Mouse (Mus musculus) left cerebral cortex, adult 8-10 months (tissue): ENCODE measurements around the gene Gm49395. TPM values are rescaled to one million over a fixed set of nuclear protein-coding genes. Genes with fewer than 3 reads are reported as not detected.

Experiments
- DNase-seq, 2 experiments: peaks; one replicate each; pipeline ENCODE4 v3.0.0; 2022; ENCODE audit warnings: low spot score in 2 of 2
- total RNA-seq, 4 experiments: library from RNA; stranded (reverse); gene quantifications; 2 replicates each; pipeline ENCODE4 v1.2.4; 2022

Gene Gm49395
- total RNA-seq, 4 experiments from 2014 or later: 2.0 to 4.1 (median 3.9) TPM

DNA sequence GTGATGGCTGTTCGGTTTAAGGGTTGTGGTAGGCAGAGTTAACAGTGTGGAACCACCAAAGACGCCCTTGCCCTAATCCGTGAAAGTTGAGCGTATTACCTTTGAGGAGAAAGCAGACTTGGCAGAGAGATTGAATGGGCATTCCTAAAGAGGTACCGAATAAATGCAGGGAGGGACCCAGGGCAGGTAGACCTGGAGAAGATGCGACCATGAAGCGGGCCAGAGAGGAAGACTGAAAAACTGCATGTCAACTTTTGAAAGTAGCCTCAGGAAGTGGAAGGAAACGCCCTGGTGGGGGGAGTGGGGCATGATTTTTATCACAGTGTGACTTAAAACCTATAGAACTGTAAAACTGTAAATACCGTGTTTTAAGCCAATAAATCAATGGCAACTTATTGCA is 2.3 kb downstream of the Gm49395 start:
- DNase-seq: no peak

GRCm38 (mm10) chr13:115098227-115098626 is 3.5 kb downstream of the Gm49395 start:
- DNase-seq: no peak

DNA sequence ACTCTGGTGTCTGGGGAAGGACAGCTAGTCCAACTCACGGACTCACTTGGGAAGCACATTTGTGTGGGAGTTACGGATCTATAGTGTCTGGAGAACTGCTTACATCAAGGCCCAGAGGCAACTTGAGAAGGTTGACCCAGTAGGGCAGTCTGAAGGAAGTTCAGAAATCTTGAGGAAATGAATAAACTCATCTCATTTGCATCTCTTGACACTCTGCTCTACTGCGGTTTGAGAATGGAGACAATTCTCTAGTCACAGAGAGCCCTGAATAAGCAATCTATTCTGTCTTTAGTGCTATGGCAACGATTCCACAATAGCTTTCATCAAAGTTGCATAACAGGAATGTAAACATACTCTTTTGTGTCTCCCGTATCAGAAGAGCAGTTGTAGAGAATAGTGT is 4.8 kb downstream of the Gm49395 start:
- DNase-seq: no peak

DNA sequence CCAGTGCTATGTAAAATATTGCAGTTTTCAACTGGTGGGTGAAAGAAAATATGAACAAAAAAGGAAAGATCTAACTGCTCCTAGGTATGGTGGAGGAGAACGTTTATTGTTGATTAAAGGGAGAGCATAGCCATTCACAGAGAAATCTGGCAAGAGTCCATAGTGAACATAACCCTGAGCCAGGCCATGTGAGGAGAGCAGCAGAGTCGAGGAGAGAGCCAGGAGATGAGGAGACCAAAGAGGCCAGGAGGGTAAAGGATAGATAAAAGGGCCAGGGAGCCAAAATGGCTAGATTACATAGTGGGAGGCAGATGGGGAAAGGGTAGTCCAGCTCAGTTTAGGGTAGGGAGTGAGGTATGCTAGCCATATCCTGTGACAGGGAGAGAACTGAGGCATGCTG is 5.5 kb downstream of the Gm49395 start:
- DNase-seq: no peak

- no peak for DNase-seq
Measured at GRCm38 (mm10) chr13:115095392-115095791, 6.3 kb downstream of the Gm49395 start.

DNA sequence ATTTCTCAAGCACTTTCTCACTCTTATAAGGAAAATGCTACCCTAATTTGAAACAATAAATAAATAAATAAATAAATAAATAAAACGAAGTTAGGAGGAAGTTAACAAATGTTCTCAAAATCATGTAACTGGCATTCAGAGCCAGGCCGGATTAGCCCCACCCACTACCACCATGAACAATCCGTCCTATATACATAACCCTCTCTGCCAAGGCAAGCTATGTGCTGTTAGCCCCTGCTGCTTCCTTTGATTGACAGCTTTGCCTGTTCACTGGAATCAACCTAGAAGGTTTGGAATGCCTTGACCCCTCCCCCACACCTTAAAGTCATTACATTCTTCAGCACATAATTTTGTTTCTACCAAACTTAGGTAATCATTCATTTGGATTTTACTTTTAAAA is 10.2 kb downstream of the Gm49395 start:
- DNase-seq: no peak

DNA sequence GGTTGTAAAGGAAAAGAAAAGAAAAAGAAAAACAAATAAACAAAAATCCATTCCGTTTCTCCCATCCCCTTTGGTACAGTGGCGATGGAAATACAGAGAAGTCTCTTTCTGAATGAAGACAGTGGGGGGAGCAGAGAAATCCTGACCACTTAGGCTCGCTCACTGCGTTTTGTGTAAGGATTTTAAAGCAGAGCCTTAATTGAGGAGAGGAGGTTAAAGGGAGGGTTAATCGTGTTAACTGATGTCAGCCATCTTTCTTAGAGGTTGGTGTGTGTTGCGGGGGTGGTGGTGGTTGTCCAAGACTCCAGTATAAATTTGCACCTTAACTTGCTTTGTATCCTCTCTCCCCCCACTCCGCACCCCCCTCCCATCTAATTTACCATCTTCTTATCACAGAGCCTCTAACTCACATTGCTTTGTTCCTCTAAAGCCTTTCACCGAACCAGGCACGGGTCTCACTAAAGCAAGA is 10.7 kb downstream of the Gm49395 start:
- DNase-seq: no peak

DNA sequence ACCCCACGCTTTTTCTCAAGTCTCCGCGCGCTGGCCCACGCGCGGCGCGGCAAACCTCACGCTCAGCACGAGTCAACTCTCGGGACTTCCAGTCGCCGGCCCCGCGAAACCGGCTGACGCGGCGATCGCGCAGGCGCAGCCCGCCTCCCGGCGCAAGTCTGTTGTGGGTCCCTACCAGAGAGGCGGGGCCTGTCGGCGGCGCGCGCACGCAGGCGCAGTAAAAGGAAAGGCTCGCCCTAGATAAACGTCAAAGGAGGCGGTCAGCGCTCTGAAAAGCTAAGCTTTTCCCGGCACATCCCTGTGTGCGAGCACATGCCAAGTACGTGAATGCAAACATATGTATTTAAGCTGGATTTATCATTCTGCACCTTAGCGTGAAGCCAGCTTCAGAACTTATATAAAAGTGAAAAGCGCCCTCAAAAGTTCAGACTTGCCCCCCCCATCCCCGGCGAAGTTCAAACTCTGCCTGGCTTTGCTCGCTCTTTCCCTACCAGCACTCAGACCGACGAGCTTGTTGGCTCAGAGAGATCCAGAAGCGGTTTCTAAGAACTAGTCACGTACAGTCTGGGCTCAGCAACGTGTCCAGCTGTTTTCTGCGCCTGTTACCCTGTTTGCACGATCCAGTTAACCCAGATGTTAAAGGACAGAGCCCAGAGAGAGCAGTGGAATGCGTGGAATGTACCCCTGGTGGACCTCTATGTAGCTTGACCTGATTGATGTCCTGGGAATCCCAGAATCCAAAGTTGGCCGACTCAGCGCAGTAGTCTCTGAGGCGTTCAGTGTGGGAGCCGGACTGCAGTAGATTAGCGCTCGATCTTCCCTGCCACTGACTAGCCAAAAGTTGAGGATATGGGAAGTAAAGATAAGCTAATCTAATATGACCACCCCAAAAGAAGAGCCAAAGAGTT is 11.4 kb downstream of the Gm49395 start, which contains the start of gene Pelo:
Gene Pelo, minus strand, starts transcription at position 118 of the 908 bp plus-strand sequence.
- peak; percentile 91 to 94 for DNase-seq

DNA sequence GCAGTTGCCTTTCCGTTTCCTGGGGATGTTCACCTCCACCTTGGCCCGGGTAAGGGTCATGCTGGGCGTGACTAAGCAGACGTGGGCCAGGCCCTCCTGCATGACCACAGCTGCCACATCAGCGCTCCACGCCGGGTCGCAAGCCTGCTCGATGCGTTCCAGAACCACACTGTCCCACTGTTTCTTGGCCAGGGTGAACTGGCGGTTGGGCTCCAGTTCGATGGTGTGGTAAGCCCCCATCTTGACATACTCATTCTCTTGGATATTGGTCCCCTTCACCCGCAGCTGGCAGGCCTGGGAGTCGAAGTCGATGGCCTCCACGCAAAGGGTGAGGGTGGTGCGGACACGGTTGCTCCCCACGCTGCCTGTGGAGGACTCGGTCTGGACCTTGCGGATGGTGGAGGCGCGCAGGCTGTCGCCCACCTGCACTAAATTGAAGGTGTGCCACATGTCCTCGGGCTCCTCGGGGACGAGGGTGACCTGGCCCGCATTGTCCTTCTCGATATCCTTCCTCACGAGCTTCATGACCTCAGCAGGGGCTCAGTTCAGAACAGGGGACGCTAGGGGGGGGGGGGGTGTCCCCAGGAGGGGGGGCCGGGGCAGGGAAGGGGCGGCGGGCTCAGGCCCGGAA is 12.2 kb downstream of the Gm49395 start:
- peak in 1 of 2 experiments; percentile 17 for DNase-seq

DNA sequence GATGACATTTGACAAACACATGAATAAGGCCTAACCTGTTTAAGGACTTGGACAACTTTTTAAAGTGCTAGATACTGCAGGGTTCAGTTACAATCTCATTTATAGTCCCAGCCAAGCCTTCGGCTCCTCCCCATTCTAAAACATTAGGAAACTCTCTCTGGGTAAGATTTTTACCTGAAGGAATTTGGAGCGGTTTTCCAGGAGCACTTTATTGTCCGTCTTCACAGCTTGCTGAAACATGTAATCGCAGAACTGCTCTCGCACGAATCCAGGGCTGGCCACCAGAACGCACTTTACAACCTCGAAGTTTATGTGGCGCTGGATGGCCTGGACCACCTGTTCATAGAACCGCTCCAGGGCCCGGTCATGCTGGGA is 12.7 kb downstream of the Gm49395 start:
- no peak for DNase-seq

GRCm38 (mm10) chr13:115085974-115086373 is 15.7 kb downstream of the Gm49395 start:
- no peak for DNase-seq

DNA sequence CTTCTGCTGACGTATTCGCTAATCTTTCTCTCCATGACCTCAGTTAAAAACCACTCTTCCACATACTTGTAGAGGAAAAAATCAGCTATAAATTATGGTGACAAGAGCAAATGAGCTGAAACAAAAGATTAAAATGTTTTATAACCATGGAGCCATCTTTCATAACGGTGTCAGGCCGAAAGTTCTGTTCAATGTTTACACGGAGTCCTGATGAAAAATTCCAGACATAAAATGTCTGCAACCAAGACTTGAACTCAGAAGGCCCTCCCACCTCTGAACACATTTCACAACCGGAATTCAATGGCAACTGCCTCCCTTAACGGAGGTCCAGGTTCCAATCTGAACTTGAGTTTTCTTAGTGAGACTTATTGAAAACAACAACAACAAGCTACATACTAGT is 19.4 kb downstream of the Gm49395 start:
- no peak for DNase-seq

DNA sequence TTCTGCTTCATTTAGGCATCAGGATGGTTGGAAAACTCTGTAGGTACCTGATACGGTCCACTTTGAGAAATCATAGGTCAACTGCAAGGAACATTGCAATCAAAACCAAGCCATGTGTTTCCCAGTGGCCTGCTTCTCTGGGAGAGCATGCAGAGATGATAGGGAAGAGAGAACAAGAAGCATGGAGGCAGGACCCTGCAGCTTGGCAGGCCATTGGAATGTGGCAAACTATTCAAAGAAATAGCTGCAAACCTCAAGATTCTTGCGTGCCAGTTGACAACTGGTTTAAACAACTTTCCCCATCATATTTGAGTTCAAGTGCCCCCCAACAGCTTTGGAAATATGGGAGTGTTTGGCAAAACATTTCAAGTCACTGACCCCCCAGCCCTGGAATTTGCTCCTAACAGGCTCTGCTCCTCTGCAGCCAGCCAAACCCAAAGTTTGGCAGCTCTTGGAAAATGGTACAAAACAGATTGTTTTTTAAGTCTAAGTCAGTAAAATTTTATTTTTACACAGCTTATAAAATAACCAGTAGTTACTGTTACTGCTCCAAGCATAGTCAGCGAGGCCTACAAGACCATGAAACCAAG is 21.6 kb downstream of the Gm49395 start:
- no peak for DNase-seq

- DNase-seq: no peak
Measured at GRCm38 (mm10) chr13:115078997-115079685, 22.6 kb downstream of the Gm49395 start.

DNA sequence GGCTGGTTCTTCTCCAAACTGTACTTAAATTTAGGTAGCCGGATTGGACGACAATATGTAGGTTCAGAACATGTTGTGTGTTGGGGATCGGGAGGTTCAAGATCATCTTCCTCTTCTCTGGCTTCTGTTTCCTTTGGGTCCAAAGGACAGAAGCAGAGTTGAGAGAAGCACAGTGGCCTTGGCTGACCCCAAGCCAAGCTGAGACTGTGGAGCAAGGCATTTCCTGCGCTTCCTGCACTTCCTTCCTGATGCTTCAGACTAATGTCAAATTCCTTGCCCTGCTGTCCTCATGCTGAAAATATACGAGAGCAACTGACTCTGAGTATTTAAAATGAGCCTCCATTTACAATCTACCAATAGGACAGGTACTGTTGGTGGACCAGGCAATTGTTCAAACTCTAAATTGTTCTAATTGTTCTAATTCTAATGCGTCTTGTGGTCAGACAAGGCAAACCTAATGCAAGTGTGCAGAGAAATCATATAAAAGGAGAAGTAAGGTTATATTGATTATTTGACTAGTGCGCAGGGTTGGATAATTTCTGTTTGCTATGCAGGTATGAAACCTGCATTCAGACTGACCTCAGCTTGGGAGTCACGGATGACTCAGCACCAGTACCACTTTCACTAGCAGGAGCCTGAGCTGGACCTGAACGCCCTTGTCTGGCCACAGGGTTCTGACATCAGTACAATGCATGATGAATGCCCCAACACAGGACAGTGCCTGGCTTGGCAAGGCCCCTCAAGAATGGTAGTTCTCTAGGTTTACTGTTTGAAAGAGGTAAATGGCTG is 24.2 kb downstream of the Gm49395 start:
- DNase-seq: no peak

DNA sequence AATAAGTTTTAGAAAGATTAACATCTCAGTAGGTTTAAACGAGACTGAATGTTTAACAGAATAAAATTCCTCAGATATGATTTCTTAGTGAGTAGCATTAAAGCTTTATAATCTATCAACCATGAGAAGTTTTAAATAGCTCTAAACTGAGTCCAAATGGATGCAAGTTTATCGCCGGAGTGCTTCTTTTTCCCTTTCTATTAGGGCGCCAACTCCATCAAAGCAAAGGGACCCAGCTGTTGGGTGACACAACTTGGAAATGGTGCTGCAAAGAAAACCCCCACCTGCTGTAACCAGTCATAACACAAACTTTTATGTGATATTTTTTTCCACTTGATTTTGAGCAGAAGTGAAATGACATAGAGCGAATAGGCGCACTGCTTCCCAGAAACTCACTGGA is 29.3 kb downstream of the Gm49395 start:
- no peak for DNase-seq

- no peak for DNase-seq
Measured at GRCm38 (mm10) chr13:115071431-115071830, 30.3 kb downstream of the Gm49395 start.

DNA sequence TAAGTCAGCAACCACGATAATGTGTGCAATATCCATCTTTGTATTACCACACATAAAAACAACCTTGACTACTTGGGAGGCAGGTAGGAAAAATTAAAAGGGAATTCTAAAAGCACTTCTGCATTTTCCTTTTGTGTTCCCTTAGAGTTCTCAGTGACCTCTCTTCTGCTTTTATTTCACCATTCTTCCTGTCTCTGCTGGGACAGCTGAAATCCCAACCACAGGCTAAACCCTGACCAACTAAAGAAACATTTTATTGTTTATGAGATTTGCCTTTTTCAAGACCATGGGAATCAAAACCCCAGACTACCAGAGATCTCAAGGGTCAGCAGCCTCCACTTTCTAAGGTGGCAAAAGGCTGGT is 33.8 kb downstream of the Gm49395 start:
- no peak for DNase-seq

GRCm38 (mm10) chr13:115067324-115067967 is 34.3 kb downstream of the Gm49395 start:
- DNase-seq: no peak

DNA sequence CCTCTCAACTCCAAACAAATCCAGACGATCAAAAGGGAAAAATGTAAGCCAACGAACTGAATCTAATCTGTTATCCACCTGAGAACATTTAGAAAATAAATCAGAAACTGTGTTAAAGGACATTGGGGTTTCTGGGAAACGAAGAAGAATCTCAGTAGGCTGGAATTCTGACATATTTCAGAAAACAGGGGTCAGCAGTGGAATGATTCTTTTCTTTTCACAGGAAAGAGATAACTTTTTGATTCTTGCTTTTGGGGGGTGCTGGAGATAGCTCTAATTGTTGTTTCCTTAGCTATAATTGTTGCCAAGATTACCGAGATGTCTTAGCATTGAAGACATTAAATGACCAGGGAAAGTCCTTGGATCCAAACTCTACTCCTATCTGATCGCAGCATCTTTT is 44.2 kb downstream of the Gm49395 start:
- DNase-seq: no peak
